Mouse (Mus musculus): ENCODE measurements around the gene Lingo2. TPM values are rescaled to one million over a fixed set of nuclear protein-coding genes. Genes with fewer than 3 reads are reported as not detected.

Gene Lingo2
- total RNA-seq, 2 experiments from 2014 or later = not detected

- DNase-seq = no peak
- intact Hi-C loops (cut with DNase I) = no loop called here
These were observed 1065.7 kb downstream of the Lingo2 start for GRCm38 (mm10) chr4:35885591-35886542.

DNA sequence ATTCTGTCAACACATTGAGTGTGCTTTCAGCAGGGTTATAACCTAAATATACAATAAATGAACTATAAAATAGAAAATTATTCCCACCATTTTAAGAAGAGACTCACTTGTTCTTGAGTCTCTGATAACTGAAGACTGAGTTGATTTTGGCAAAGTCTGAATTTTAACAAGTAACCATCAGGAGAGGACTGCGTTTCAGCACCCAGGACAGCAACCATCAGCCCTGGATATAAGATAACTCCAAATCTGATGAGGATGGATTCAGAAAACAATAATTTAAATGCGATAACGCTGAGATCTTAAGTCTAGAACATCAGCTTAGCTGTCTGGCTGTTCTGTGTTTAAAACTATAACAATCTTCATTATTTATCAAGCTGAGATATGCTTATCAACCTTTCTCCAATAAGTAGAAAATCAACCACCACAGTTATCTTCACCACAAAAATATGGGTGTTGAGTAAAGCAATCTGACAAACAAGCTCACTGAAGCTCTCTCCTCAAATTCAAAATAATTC is 1066.5 kb downstream of the Lingo2 start:
- DNase-seq = peak in 1 of 2 experiments; percentile 2
- intact Hi-C loops (cut with DNase I) = no loop called here

DNA sequence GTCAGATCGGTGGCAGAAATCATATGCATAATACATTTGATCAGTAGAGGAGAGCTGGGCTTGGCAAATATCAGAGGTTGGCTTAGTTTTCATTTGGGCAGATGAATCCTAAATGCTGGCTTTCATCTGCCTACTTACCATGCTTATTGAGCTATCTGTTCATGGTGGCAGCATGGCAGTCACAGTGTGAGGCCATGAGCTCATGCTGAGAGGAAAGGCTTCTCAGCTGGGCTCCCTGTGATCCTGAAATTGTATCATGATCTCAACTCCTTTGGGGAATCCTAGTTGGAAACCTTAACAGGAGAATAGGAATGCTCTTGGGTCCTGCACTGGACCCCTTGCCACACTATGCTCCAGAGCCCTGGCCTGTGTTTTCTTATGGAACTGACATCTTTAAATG is 1105.0 kb downstream of the Lingo2 start:
- intact Hi-C loops (cut with DNase I) = no loop called here
- DNase-seq = no peak

DNA sequence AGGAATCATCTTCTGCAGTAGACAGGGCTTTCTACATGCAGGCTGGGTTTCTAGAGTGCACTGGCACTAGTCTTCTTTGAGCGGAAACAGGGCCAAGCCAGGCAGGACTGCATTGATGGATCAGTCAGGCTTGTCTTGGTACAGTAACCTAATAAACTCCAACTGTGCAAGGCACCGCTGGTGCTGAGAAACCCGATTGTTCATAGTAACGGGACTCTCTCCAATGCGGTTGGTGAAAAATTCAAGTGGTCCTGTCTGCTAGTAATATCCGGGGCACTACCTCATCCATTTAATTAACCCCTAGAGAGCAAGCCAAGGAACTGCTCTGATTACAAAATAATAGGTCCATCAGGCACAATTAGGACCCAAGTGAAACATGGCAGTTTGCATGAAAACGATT is 1106.4 kb downstream of the Lingo2 start:
- DNase-seq = no peak
- intact Hi-C loops (cut with DNase I) = no loop called here

DNA sequence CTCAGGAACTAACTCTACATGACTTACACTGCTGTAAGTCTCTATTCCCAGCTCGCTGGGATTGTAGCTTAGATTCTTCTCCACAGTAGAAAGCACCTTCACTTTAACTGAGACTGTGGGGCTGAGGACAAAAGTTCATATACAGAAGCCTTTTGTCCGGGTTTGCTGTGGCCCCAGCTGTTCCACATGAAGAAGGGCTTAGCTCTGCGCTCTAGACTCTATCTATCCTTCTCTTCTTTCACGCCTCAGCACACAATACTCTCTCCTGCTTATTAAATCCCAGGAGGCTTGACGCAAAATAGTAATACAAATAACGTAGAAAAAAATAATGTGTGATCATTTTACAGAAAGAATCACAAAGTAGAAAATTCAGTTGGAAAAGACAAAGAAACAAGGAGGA is 1107.0 kb downstream of the Lingo2 start:
- no peak for DNase-seq
- intact Hi-C loops (cut with DNase I) = no loop called here

- no peak for DNase-seq
- intact Hi-C loops (cut with DNase I) = no loop called here
These were observed 1128.2 kb downstream of the Lingo2 start for GRCm38 (mm10) chr4:35823322-35823870.

- no peak for DNase-seq
- intact Hi-C loops (cut with DNase I) = no loop called here
These were observed 1130.8 kb downstream of the Lingo2 start for GRCm38 (mm10) chr4:35820701-35821100.

- intact Hi-C loops (cut with DNase I) = no loop called here
- no peak for DNase-seq
These were observed 1136.8 kb downstream of the Lingo2 start for GRCm38 (mm10) chr4:35814698-35815097.

GRCm38 (mm10) chr4:35807497-35808210 is 1143.9 kb downstream of the Lingo2 start:
- intact Hi-C loops (cut with DNase I) = no loop called here
- DNase-seq = no peak

GRCm38 (mm10) chr4:35806881-35807464 is 1144.6 kb downstream of the Lingo2 start:
- DNase-seq = no peak

DNA sequence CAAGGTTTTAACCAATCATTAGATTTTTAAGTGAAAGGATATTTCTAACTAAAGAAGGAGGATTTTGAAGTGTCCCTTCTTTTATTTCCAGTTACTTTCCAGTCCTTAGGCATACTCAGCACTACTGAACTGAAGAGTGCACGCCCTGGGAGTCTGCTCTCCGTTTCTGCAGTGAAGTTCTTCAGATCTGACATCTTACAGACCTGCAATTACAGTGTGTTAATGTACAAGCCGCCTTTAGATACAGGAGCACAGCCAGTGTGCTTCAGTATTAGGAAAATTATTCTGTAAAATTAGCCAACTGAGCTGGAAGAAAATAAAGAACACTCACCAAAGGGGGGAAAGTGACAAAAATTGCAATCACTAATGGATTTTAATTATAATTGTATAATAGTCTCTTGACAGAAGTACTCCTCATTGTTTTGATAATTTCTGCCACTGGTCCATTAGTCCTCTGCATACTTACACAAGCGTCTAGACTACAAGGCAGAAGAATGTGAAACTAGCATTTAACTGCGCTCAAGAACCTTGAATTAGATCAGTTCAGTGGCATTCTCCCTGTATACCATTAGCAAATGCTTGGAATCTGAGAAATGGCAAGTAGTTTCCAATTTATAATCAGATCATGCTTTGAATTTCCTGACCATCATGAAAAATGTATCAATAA is 1167.2 kb downstream of the Lingo2 start:
- intact Hi-C loops (cut with DNase I) = no loop called here

More at GRCm38 (mm10) chr4:35806881-35807464, 1144.6 kb downstream of the Lingo2 start:
- intact Hi-C loops (cut with DNase I) = no loop called here

DNA sequence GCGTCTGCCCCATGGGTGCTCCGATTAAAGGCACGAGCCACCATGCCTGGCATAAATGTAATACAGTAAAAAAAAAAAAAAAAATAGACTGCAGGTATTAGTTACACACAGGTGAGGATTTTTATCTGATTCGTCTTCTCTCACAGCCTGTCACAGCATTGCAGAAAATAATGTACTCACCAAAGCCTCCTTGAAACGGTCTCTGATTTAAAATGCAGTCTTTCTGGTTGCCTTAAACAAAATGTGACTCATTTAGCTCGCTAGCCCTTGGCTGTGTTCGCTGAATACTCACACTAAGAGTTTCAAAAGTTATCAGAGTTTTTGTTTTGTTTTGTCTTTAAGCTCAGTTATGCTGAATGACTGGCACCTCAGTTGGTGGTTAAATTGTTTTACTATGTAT is 1180.7 kb downstream of the Lingo2 start:
- intact Hi-C loops (cut with DNase I) = no loop called here
- DNase-seq = no peak

More for the DNA sequence above, 1167.2 kb downstream of the Lingo2 start:
- no peak for DNase-seq

- no peak for DNase-seq
- intact Hi-C loops (cut with DNase I) = no loop called here
These were observed 1184.6 kb downstream of the Lingo2 start for GRCm38 (mm10) chr4:35766905-35767304.

DNA sequence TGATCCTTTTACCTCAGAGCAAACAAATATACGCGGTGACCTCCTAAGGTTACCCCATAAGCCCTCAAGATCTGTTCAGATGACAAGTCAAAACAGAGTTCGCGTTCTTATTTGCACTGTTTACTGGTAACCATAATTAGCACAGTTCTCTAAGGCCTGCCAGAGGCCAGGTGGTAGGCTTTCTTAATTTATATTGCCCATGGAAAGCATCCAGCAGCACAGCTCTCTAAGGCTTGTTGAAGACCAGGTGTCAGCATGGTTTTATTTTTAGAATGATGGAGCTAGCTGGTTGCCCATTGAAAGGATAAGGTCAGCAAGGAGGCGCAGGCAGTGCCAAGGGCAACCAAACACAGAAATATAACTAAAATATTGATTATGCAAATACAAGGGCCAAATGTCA is 1190.4 kb downstream of the Lingo2 start:
- intact Hi-C loops (cut with DNase I) = no loop called here
- DNase-seq = no peak

DNA sequence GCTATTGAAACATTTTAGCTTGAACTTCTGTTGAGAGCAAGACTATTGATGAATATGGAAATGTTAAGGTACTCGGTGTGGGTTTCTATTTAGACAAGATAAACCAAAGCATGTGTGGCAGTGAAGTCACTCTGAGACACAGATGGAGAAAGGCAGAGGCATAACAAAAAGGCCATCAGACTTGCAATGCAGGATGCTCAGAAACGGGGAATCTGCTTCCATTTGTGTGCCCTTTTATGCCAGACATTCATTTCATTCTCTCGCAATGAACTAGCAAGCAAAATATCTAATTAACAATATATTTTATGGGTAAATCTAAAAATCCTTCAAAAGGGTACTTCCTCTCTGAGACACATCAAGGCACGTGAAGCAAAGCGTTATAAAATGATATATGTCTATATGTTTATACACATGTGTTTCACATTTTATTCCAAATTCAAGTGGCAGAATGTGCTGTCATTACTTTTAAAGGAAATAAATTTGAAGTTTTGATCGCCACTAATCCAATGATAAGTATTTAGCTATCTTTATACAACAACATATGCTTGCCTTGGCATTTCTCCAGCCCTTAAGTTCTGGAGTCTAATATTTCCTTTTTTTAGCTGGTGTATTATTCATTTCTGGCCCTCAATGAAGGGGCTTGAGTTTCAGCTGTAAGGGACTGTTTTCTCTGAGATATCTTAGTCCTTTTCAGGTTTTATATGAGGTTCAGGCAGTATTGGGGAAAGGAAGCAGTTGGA is 1199.3 kb downstream of the Lingo2 start:
- no peak for DNase-seq
- intact Hi-C loops (cut with DNase I) = no loop called here

DNA sequence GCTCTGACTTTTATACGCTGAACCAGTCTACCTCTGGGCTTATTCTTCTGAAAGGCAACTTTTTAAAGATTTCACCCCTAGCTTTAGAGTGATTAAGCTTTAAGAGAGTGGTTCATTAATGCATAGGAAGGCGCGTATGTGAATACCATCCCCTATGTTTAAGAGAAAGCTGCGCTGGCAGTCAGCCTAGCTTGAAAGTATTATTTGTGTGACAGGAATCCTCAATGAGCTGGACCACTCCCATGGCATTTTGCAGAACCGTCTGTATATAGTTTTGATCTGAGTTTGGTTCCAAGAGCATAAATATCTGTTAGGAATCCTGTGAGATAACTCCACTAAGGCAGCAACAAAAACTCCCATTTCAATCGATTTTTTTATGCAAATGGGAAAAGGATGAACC is 1204.9 kb downstream of the Lingo2 start:
- intact Hi-C loops (cut with DNase I) = no loop called here
- DNase-seq = no peak

DNA sequence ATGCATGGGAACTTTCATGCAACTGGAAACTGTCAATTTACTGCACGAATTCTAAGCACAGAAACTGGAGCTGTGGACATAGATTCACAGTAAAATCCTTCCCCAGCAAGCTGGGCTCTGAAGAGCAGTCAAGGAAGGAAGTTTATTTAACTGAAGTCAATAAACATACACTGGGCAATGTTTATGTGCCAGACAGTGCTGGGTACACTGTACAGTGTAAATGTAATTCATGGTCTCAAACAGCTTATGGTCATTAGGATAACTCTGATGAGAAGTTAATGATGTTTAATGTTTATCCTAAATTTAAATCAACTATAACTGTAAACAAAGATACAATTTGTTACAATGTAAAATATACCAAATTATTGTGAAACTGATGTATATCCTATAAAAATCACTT is 1226.8 kb downstream of the Lingo2 start:
- DNase-seq = no peak
- intact Hi-C loops (cut with DNase I) = no loop called here

DNA sequence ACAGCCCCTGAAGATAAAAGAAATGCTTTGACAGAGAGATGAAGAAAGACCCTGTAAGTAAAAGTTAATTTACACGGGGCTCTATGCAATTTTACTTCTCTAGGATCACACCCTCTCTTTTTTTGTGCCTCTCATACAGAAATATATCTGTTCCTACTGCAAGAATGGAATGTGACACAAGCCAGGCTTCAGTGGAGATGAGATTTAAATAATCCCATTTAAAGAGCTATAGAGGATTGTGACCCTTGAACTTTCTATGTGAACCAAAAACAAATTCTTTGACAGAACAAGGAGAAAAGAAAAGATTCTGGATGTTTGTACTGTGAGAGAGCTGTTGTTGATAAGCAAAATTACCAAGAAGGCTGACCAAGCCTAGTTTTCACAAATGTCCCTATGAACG is 1247.4 kb downstream of the Lingo2 start:
- intact Hi-C loops (cut with DNase I) = no loop called here
- DNase-seq = no peak

DNA sequence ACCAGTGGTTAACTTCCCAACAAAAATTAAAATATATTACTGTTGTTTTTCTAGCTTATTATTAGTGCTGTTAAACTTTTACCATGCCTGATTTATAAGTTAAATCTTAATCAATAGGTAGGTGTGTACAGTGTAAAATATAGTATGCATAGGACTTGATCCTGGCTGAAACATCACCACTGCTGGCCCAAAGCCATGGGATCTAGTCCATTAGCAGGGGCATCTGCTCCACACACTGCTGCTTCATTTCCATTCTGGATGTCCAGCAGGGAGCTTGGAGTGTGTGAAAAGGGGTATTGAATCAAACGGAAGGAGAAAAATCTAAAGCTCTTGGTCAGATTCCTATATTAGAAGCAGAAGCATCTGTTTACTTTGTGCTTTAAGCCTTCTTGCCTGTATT is 1248.9 kb downstream of the Lingo2 start:
- DNase-seq = no peak
- intact Hi-C loops (cut with DNase I) = no loop called here

DNA sequence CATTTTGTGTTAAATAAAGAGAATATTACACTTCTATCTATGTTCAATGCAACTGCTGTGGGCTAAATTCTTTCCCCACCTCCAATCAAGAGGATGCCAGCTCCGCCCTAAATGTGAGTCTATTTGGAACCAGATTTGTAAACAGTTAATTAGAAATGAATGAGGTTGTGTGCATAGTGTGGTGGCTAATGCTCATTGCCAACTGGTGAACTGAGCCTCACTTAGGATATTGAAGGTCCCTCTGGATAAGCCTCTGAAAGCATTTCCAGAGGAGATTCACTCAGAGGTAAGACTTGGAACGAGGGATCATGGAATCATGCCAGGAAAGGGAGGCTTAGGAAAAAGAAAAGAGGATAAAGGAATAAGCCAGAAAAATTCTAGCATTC is 1256.4 kb downstream of the Lingo2 start:
- no peak for DNase-seq
- intact Hi-C loops (cut with DNase I) = no loop called here

All from heart, postnatal 14 days (tissue).